Mouse (Mus musculus) hindbrain, embryonic 10.5 days (tissue): Measurements from ENCODE around the gene Pkp3. TPM values are rescaled to one million over a fixed set of nuclear protein-coding genes. Genes with fewer than 3 reads are reported as not detected.

Experiments used
- polyA plus RNA-seq: library from polyadenylated mRNA; unstranded; fragments of >200 nt; fragmentation: Nextera tagmentation; extraction: Ambion mirVana; gene quantifications from 2 replicates; pipeline ENCODE4 v1.2.1, GENCODE M21; 2016

Gene Pkp3
- polyA plus RNA-seq, 1 experiment from 2014 or later, result 5.2 TPM

Other genes with a start within 250 kb of the Pkp3 start
- gene Urah, start 243.2 kb upstream of the Pkp3 start, polyA plus RNA-seq, result 0.71 and 0.97 TPM in 2 replicates
- gene Scgb1c1, start 232.7 kb upstream of the Pkp3 start, polyA plus RNA-seq, result not detected in 2 replicates
- gene Odf3, start 230.4 kb upstream of the Pkp3 start, polyA plus RNA-seq, result not detected in 2 replicates
- not detected in 2 replicates for gene Gm45785, start 221.9 kb upstream of the Pkp3 start, polyA plus RNA-seq
- 67.0 and 81.7 TPM in 2 replicates for gene Ric8a, start 221.3 kb upstream of the Pkp3 start, polyA plus RNA-seq
- 20.9 and 28.8 TPM in 2 replicates for gene Bet1l, start 220.6 kb upstream of the Pkp3 start, polyA plus RNA-seq
- gene Psmd13, start 196.2 kb upstream of the Pkp3 start, polyA plus RNA-seq, result 325 and 344 TPM in 2 replicates
- gene Sirt3, start 195.9 kb upstream of the Pkp3 start, polyA plus RNA-seq, result 27.3 and 28.3 TPM in 2 replicates
- not detected in 2 replicates for gene Cox8b, start 177.8 kb upstream of the Pkp3 start, polyA plus RNA-seq
- gene Nlrp6, start 157.3 kb upstream of the Pkp3 start, polyA plus RNA-seq, result 0.21 TPM in 1 of 2 replicates, not detected in the other
- gene Pgghg, start 136.8 kb upstream of the Pkp3 start, polyA plus RNA-seq, result 16.8 and 17.0 TPM in 2 replicates
- 1.3 and 2.7 TPM in 2 replicates for gene Ifitm5, start 127.9 kb upstream of the Pkp3 start, polyA plus RNA-seq
- gene Gm45717, start 122.3 kb upstream of the Pkp3 start, polyA plus RNA-seq, result 0.35 and 0.80 TPM in 2 replicates
- 388 and 494 TPM in 2 replicates for gene Ifitm2, start 122.2 kb upstream of the Pkp3 start, polyA plus RNA-seq
- gene Ifitm1, start 111.0 kb upstream of the Pkp3 start, polyA plus RNA-seq, result 5.1 and 6.9 TPM in 2 replicates
- 21.0 and 23.9 TPM in 2 replicates for gene Ifitm3, start 67.4 kb upstream of the Pkp3 start, polyA plus RNA-seq
- gene Ifitm6, start 60.3 kb upstream of the Pkp3 start, polyA plus RNA-seq, result not detected in 2 replicates
- not detected in 2 replicates for gene Gm17387, start 49.1 kb upstream of the Pkp3 start, polyA plus RNA-seq
- 26.4 and 35.1 TPM in 2 replicates for gene B4galnt4, start 17.1 kb upstream of the Pkp3 start, polyA plus RNA-seq
- 1.9 and 2.7 TPM in 2 replicates for gene Sigirr, start 22.4 kb downstream of the Pkp3 start, polyA plus RNA-seq
- 0.20 and 1.6 TPM in 2 replicates for gene Ano9, start 39.6 kb downstream of the Pkp3 start, polyA plus RNA-seq
- 80.1 and 80.2 TPM in 2 replicates for gene Ptdss2, start 44.2 kb downstream of the Pkp3 start, polyA plus RNA-seq
- gene Rnh1, start 94.6 kb downstream of the Pkp3 start, polyA plus RNA-seq, result 68.4 and 72.4 TPM in 2 replicates
- gene Hras, start 115.8 kb downstream of the Pkp3 start, polyA plus RNA-seq, result 96.8 and 115 TPM in 2 replicates
- gene Lrrc56, start 115.9 kb downstream of the Pkp3 start, polyA plus RNA-seq, result 14.9 and 17.3 TPM in 2 replicates
- 3.9 and 4.0 TPM in 2 replicates for gene Lmntd2, start 135.9 kb downstream of the Pkp3 start, polyA plus RNA-seq
- 58.5 and 59.0 TPM in 2 replicates for gene Rassf7, start 137.6 kb downstream of the Pkp3 start, polyA plus RNA-seq
- gene Phrf1, start 150.6 kb downstream of the Pkp3 start, polyA plus RNA-seq, result 106 and 108 TPM in 2 replicates
- 1.0 and 1.2 TPM in 2 replicates for gene Irf7, start 188.3 kb downstream of the Pkp3 start, polyA plus RNA-seq
- 0.32 TPM in 1 of 2 replicates, not detected in the other for gene Cdhr5, start 198.6 kb downstream of the Pkp3 start, polyA plus RNA-seq
- 8.2 and 12.3 TPM in 2 replicates for gene Sct, start 200.9 kb downstream of the Pkp3 start, polyA plus RNA-seq
- 0.34 and 0.35 TPM in 2 replicates for gene Drd4, start 213.8 kb downstream of the Pkp3 start, polyA plus RNA-seq
- 56.8 and 71.6 TPM in 2 replicates for gene Deaf1, start 249.5 kb downstream of the Pkp3 start, polyA plus RNA-seq
- 53.7 and 57.8 TPM in 2 replicates for gene Tmem80, start 249.5 kb downstream of the Pkp3 start, polyA plus RNA-seq